Mouse (Mus musculus) WW6 (cell line): ENCODE data around the gene Polr2i.
"Not testable (repeated sequence)": the region's sequence is repeated elsewhere in the genome, so short reads cannot be mapped to it uniquely, and the experiment has no call there.

Source experiments
- DNase-seq: peaks from one replicate; pipeline ENCODE4 v3.0.0-alpha.2; 2013; ENCODE audit warnings: low read depth, low spot score

Gene Polr2i

GRCm38 (mm10) chr7:30204380-30204779 lies 27.4 kb upstream of the Polr2i start:
- DNase-seq: no peak

- DNase-seq: no peak
Measured at GRCm38 (mm10) chr7:30205383-30205782, 26.4 kb upstream of the Polr2i start.

- not testable (repeated sequence) for DNase-seq
Measured at GRCm38 (mm10) chr7:30206364-30206763, 25.4 kb upstream of the Polr2i start.

- no peak for DNase-seq
Measured at GRCm38 (mm10) chr7:30211025-30211424, 20.7 kb upstream of the Polr2i start.

- DNase-seq: no peak
Measured at GRCm38 (mm10) chr7:30213881-30214280, 17.9 kb upstream of the Polr2i start.

- no peak for DNase-seq
Measured at GRCm38 (mm10) chr7:30215875-30216274, 15.9 kb upstream of the Polr2i start.

GRCm38 (mm10) chr7:30216723-30217151 lies 15.0 kb upstream of the Polr2i start:
- no peak for DNase-seq

GRCm38 (mm10) chr7:30217277-30217676 lies 14.5 kb upstream of the Polr2i start:
- no peak for DNase-seq

GRCm38 (mm10) chr7:30219293-30220007 lies 12.3 kb upstream of the Polr2i start:
- DNase-seq: no peak

- DNase-seq: no peak
Measured at GRCm38 (mm10) chr7:30220008-30220356, 11.8 kb upstream of the Polr2i start.

GRCm38 (mm10) chr7:30221433-30221832 lies 10.3 kb upstream of the Polr2i start:
- DNase-seq: no peak

GRCm38 (mm10) chr7:30222205-30222604 lies 9.5 kb upstream of the Polr2i start:
- no peak for DNase-seq

GRCm38 (mm10) chr7:30224206-30224605 lies 7.5 kb upstream of the Polr2i start:
- DNase-seq: no peak

GRCm38 (mm10) chr7:30231328-30231668 lies 450 bp upstream of the Polr2i start:
- DNase-seq: no peak

GRCm38 (mm10) chr7:30232631-30233148 lies 942 bp downstream of the Polr2i start:
- peak; percentile 61 for DNase-seq

- no peak for DNase-seq
Measured at GRCm38 (mm10) chr7:30233387-30233786, 1.6 kb downstream of the Polr2i start.

GRCm38 (mm10) chr7:30234276-30234858 lies 2.6 kb downstream of the Polr2i start:
- no peak for DNase-seq

GRCm38 (mm10) chr7:30235091-30235490 lies 3.3 kb downstream of the Polr2i start:
- DNase-seq: no peak

- no peak for DNase-seq
Measured at GRCm38 (mm10) chr7:30235625-30236024, 3.9 kb downstream of the Polr2i start, which contains the start of gene Ovol3. Ovol3 (minus strand) TSS chr7:30235725.

- DNase-seq: not testable (repeated sequence)
Measured at GRCm38 (mm10) chr7:30237374-30237773, 5.6 kb downstream of the Polr2i start.

GRCm38 (mm10) chr7:30251956-30252954 lies 20.5 kb downstream of the Polr2i start:
- no peak for DNase-seq

GRCm38 (mm10) chr7:30265041-30265440 lies 33.3 kb downstream of the Polr2i start:
- DNase-seq: no peak
